Mouse (Mus musculus): ENCODE results near the gene Usp46. TPM values are rescaled to one million over a fixed set of nuclear protein-coding genes. Genes with fewer than 3 reads are reported as not detected.
A peak's percentile ranks its signal among the peaks of the same experiment; 100 is the strongest.

Gene Usp46
- polyA plus RNA-seq, 1 experiment from 2014 or later, result 27.3 TPM

DNA sequence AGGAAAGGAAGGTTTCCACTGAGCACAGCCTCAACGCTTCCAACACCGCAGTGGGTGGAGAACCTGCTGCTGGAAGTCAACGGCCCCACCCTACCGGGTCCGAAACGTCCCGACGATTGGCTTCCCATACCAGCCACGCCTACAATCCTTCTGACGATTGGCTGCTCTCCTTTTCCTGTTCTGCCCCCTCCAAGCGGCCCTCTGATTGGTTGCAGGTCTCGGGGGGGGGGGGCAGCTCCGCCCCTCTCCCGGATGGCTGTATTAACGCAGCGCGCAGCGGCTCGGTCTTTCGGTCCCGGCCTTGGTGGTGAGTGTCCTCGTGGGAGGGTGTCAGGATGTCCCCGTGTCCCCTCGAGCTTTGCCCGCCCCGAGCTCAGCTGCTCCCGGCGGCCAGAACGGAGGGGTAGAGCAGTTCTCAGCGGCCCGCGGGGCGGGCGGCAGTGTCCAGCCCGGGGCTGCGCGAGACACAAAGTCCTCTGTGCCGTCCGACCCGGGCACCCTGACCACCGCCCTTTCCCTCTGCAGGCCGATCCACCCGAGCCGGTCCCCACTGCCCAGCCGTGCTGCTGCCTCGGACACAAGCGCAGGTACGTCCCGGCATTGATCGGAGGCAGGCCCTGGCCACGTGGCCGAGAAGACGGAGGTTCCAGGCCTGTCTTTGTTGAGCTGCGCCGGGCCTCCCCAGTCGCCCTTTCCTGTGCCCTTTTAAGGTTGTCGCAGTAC, 24.8 kb upstream of the Usp46 start:
- Histone ChIP-seq H3K36me3 (ENCODE audit: insufficient read depth, low read length) (no peaks in the 10 kb centered on the region), H3K4me3 (ENCODE audit: low read depth, low read length) (peak overlapping the region; percentile 75), H3K27me3 (replicated peaks; ENCODE audit: insufficient read depth, low read length) (no peaks in the 10 kb centered on the region), H3K9me3 (ENCODE audit: low read length) (no peaks in the 10 kb centered on the region), H3K27ac (ENCODE audit: low read length) (peak overlapping the region; percentile 87), H3K4me1 (ENCODE audit: insufficient read depth, low read depth, low read length) (peaks cover 10% of the 10 kb centered on the region), H3K4me2 (replicated peaks; ENCODE audit: low read depth, low read length) (peak overlapping the region; percentile 68), H3K9ac (replicated peaks; ENCODE audit: low read depth) (peak overlapping the region; percentile 76)
- WGBS, result 1% methylated on average over 48 of the region's 57 CpGs
- DNase-seq (ENCODE audit: low spot score) (peak; percentile 99), ATAC-seq (peak; percentile 98)
- TF ChIP-seq CTCF (IDR thresholded peaks at IDR 0.05) (no peak), EP300 (IDR thresholded peaks at IDR 0.05) (peak; percentile 48)

DNA sequence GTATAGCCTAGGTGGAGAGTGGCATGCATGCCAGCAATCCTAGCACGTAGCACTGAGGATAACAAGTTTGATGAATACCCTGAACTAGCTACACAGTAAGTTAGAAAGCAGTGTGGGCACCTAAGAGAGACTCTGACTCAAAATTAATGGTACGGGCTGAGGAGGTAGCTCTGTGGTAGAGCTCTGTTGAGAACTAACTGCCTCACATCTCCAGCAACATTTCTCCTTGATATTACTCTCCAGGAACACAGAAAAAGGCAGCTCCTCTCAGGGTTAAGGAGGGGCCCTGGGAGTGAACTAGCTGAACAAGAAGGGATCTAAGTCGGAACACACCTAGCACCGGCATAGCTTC, 24.2 kb upstream of the Usp46 start:
- Histone ChIP-seq H3K4me2 (replicated peaks; ENCODE audit: low read depth, low read length) (peak overlapping the region; percentile 68), H3K36me3 (ENCODE audit: insufficient read depth, low read length) (no peaks in the 10 kb centered on the region), H3K4me3 (ENCODE audit: low read depth, low read length) (peak overlapping the region; percentile 75; the same call in 1 of the 2 replicates), H3K4me1 (ENCODE audit: insufficient read depth, low read depth, low read length) (peaks cover 10% of the 10 kb centered on the region), H3K9me3 (ENCODE audit: low read length) (no peaks in the 10 kb centered on the region), H3K27me3 (replicated peaks; ENCODE audit: insufficient read depth, low read length) (no peaks in the 10 kb centered on the region), H3K9ac (replicated peaks; ENCODE audit: low read depth) (no peak overlapping the region), H3K27ac (ENCODE audit: low read length) (0 out of 2 replicates have a peak overlapping the region, but pooled peaks have one; percentile 28)
- ATAC-seq (0 out of 2 replicates have a peak, but pooled peaks have one; percentile 1), DNase-seq (ENCODE audit: low spot score) (no peak)
- TF ChIP-seq EP300 (IDR thresholded peaks at IDR 0.05) (no peak), CTCF (IDR thresholded peaks at IDR 0.05) (no peak)
- 40% methylated on average over 4 of the region's 4 CpGs for WGBS

DNA sequence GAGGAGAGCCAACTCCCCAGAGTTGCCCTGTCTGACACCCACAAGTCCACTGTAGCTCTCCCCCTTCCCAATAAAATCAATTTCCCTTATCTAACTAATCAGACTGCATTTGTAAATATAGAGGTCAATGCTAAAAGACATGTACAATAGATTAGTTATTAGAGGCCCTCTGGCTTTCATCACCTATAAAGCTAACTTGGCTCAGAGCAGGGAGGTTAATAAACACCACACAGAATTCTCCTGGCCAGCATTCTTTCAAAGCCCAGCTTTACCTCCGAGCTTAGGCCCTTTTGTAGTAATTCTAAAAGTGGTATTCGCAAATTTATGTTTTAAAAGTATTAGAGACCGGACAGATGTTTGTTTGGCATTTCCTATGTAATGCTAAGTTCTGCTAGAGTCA, 21.4 kb upstream of the Usp46 start:
- no peaks in the 10 kb centered on the region for H3K9me3 ChIP-seq (ENCODE audit: low read length)
- H3K27ac ChIP-seq (ENCODE audit: low read length), result no peak overlapping the region
- 75% methylated on average over 3 of the region's 3 CpGs for WGBS
- H3K36me3 ChIP-seq (ENCODE audit: insufficient read depth, low read length), result no peaks in the 10 kb centered on the region
- no peaks in the 10 kb centered on the region for H3K27me3 ChIP-seq (replicated peaks; ENCODE audit: insufficient read depth, low read length)
- no peak overlapping the region for H3K4me2 ChIP-seq (replicated peaks; ENCODE audit: low read depth, low read length)
- ATAC-seq, result no peak
- peaks cover 7% of the 10 kb centered on the region for H3K4me1 ChIP-seq (ENCODE audit: insufficient read depth, low read depth, low read length)
- no peak overlapping the region for H3K9ac ChIP-seq (replicated peaks; ENCODE audit: low read depth)
- no peak for TF ChIP-seq EP300 (IDR thresholded peaks at IDR 0.05)
- TF ChIP-seq CTCF (IDR thresholded peaks at IDR 0.05), result no peak
- no peak for DNase-seq (ENCODE audit: low spot score)
- no peak overlapping the region for H3K4me3 ChIP-seq (ENCODE audit: low read depth, low read length)

DNA sequence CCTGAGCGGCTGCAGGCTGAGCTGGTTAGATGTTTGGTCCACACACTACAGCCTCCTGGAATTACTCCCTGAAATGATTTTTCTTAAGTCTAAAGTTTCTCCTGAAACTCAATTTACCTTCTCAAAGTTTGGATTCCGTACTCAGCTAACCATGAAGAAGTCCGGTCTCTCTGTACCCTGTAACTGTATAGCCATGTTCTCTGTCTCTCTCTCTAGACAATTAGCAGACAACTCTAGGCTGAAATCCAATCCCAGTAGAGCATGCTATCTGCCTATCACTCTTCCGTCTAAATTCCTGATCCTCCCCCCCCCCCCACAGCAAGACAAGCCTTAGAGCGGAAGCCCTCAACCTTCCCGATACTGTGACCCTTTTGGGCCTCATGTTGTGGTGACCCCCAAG, 13.5 kb upstream of the Usp46 start:
- Histone ChIP-seq H3K4me1 (ENCODE audit: insufficient read depth, low read depth, low read length) (peaks cover 2% of the 10 kb centered on the region; the same call in 1 of the 2 replicates), H3K36me3 (ENCODE audit: insufficient read depth, low read length) (no peaks in the 10 kb centered on the region), H3K4me3 (ENCODE audit: low read depth, low read length) (no peak overlapping the region), H3K9me3 (ENCODE audit: low read length) (no peaks in the 10 kb centered on the region), H3K9ac (replicated peaks; ENCODE audit: low read depth) (no peak overlapping the region), H3K27me3 (replicated peaks; ENCODE audit: insufficient read depth, low read length) (no peaks in the 10 kb centered on the region), H3K4me2 (replicated peaks; ENCODE audit: low read depth, low read length) (no peak overlapping the region), H3K27ac (ENCODE audit: low read length) (no peak overlapping the region)
- DNase-seq (ENCODE audit: low spot score) (no peak), ATAC-seq (no peak)
- TF ChIP-seq CTCF (IDR thresholded peaks at IDR 0.05) (no peak), EP300 (IDR thresholded peaks at IDR 0.05) (no peak)
- WGBS, result 87% methylated on average over 6 of the region's 6 CpGs

DNA sequence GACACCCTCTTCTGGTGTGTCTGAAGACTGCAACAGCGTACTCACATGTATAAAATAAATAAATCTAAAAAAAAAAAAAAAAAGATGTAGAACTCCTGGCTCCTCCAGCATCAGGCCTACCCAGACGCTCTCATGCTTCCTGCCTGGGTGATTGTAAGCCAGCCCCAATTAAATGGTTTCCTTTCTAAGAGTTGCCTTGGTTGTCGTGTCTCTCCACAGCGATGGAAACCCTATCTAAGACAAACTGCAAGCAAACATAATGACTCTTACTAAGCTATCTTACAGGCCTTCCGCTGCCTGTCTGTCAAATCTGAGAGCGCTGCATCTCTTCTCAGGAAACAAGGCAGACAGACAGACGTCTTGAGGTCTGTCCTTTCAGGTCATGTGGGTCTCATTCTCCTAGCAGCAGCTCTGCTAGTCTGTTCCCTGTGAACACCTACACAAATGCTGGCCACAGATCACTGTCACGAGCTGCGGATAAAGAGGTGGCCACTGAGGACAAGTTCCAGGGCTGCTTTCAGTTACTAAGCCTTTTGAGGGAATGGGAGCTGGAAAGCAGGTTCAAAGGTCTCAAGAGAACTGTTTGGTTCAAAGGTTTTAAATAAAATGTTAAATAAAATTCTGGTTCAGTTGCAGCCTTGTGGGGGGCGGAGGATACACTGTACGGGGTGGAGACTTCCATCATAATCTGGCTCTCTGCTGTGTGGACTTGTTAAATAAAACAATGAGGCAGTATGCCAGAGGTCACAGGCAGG, 10.8 kb upstream of the Usp46 start:
- Histone ChIP-seq H3K27ac (ENCODE audit: low read length) (no peak overlapping the region), H3K4me2 (replicated peaks; ENCODE audit: low read depth, low read length) (no peak overlapping the region), H3K9me3 (ENCODE audit: low read length) (no peaks in the 10 kb centered on the region), H3K4me1 (ENCODE audit: insufficient read depth, low read depth, low read length) (peaks cover 2% of the 10 kb centered on the region; the same call in 1 of the 2 replicates), H3K9ac (replicated peaks; ENCODE audit: low read depth) (no peak overlapping the region), H3K36me3 (ENCODE audit: insufficient read depth, low read length) (no peaks in the 10 kb centered on the region), H3K4me3 (ENCODE audit: low read depth, low read length) (no peak overlapping the region), H3K27me3 (replicated peaks; ENCODE audit: insufficient read depth, low read length) (no peaks in the 10 kb centered on the region)
- no peak for ATAC-seq
- no peak for TF ChIP-seq CTCF (IDR thresholded peaks at IDR 0.05)
- no peak for TF ChIP-seq EP300 (IDR thresholded peaks at IDR 0.05)
- no peak for DNase-seq (ENCODE audit: low spot score)
- WGBS, result 80% methylated on average over 11 of the region's 11 CpGs

DNA sequence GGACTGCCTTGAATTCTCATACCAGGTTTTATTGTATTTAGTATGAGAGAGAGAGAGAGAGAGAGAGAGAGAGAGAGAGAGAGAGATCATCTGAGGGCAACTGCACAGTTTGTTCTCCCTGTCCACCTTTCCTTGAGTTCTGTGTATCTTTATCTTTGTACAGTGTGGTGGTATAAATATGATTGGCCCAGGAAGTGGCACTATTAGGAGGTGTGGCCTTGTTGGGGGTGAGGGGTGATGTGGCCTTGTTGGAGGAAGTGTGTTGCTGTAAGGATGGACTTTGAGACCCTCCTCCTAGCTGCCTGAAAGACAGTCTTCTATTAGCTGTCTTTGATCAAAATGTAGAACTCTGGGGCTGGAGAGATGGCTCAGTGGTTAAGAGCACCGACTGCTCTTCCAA, 10.2 kb upstream of the Usp46 start:
- H3K4me2 ChIP-seq (replicated peaks; ENCODE audit: low read depth, low read length), result no peak overlapping the region
- WGBS, result 93% methylated on average over 1 of the region's 1 CpGs
- H3K27ac ChIP-seq (ENCODE audit: low read length), result no peak overlapping the region
- no peak overlapping the region for H3K9ac ChIP-seq (replicated peaks; ENCODE audit: low read depth)
- H3K4me3 ChIP-seq (ENCODE audit: low read depth, low read length), result no peak overlapping the region
- TF ChIP-seq CTCF (IDR thresholded peaks at IDR 0.05) (no peak), EP300 (IDR thresholded peaks at IDR 0.05) (no peak)
- no peak for DNase-seq (ENCODE audit: low spot score)
- no peaks in the 10 kb centered on the region for H3K9me3 ChIP-seq (ENCODE audit: low read length)
- no peaks in the 10 kb centered on the region for H3K36me3 ChIP-seq (ENCODE audit: insufficient read depth, low read length)
- no peak for ATAC-seq
- no peaks in the 10 kb centered on the region for H3K27me3 ChIP-seq (replicated peaks; ENCODE audit: insufficient read depth, low read length)
- peaks cover 2% of the 10 kb centered on the region; the same call in 1 of the 2 replicates for H3K4me1 ChIP-seq (ENCODE audit: insufficient read depth, low read depth, low read length)
